16 mouse cellular contexts compared by ENCODE assay signal in the genomic region with DNA sequence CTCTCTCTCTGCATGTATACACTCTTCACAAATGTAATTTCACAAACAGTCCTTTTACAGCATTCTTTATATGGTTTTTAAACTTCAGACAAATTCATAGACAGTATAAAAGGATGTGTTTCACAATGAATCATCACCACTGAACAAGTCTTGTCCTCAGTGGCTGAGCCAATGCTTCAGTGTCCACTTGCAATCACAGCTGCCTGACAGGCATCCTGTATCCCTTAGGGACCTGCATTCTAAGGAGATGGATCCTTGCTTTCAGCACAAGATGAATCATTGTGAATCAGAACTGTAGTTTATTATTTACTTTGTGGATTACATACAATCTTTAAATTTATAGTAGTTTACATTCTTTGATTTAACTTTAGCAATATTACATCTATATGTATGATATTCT.
"Had no signal": no experiment of that assay in that cellular context is flagged by ENCODE, and none has a peak within 500 bp of the region (broad histone marks: within the 10 kb centered on the region; RNA-seq: fewer than 3 reads in every experiment).

No protein-coding gene starts in this region.

- H3K36me3 ChIP-seq: lung, embryonic 15.5 days; midbrain, embryonic 10.5 days; midbrain, embryonic 12.5 days; neural tube, embryonic 12.5 days; stomach, embryonic 15.5 days had no signal

- DNase-seq: liver, postnatal 0 days; lung, adult 2 months; lung, postnatal 14 days; lung, postnatal 4 days; midbrain, embryonic 14.5 days; right cerebral cortex, postnatal 14 days; thymus, adult 2 months; thymus, postnatal 25 days; thymus, postnatal 4 days had no signal

- H3K4me2 ChIP-seq: lung, embryonic 15.5 days; midbrain, embryonic 12.5 days; neural tube, embryonic 12.5 days; stomach, embryonic 15.5 days had no signal

- ATAC-seq: liver, postnatal 0 days; lung, postnatal 0 days; midbrain, embryonic 16.5 days had no signal

- H3K4me3 ChIP-seq: lung, embryonic 15.5 days; midbrain, embryonic 10.5 days; midbrain, embryonic 12.5 days; neural tube, embryonic 12.5 days; stomach, embryonic 15.5 days had no signal

- H3K27me3 ChIP-seq: lung, embryonic 15.5 days; midbrain, embryonic 12.5 days; neural tube, embryonic 12.5 days; stomach, embryonic 15.5 days had no signal
